Mouse (Mus musculus): Measurements from ENCODE around the gene Pdpr. TPM values are rescaled to one million over a fixed set of nuclear protein-coding genes. Genes with fewer than 3 reads are reported as not detected.

Gene Pdpr
- polyA plus RNA-seq (2015; fragmentation: Nextera tagmentation; extraction: Ambion mirVana) = 10.4 and 11.0 TPM in 2 replicates

DNA sequence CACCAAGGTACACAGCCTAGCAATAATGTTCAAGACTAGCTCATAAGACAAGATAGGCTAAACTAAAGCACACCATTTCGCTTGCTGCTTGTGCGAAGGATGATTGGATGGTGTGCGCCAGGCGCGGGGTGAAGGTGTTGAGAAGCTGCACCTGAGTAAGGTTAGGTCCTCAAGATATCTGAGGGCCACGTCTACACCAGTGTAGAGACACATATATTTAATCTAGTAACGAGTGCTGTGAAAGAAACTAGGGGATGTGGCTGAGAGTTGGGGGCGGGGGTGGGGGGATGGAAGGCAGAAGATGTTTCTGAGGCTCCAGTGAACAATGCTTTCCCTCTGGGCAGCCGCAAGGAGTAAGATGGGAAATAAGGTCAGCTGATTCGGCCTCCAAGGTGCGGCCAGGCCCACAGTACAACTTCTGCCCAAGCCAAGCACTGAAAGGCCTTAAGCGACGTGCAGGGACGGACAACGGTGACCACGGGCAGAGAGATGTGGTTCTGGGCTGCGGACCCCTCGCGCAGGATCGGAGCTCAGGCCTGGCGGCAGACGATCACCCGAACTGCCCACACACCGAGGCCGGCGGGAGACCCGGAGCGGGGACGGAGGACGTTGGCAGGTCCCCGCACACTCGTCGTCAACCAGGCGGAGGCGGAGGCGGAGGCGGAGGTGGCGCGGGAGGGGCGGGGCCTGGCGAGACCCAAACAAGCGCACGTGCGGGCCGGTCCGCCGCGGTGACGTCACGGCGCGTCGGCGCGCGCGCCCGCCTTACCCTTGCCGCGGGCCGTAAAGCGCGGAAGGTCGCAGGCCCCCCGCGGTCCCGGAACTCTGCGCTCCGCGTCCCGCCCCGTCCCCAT, at the start of gene Pdpr:
Pdpr (plus strand) TSS at position 766 of the 854 bp plus-strand sequence.
- H3K4me2 ChIP-seq (replicated peaks) = peak within 1 kb of the TSS; percentile 83
- 5% methylated on average over 72 of the region's 72 CpGs for WGBS
- no peaks in the 10 kb centered on the region for H3K9me3 ChIP-seq
- H3K4me1 ChIP-seq (replicated peaks) = peaks cover 14% of the 10 kb centered on the region
- peak within 1 kb of the TSS; percentile 77 for H3K9ac ChIP-seq (replicated peaks)
- no peaks in the 10 kb centered on the region for H3K27me3 ChIP-seq
- H3K27ac ChIP-seq = peak within 1 kb of the TSS; percentile 72
- H3K4me3 ChIP-seq (replicated peaks) = peak within 1 kb of the TSS; percentile 66
- no peaks in the 10 kb centered on the region for H3K36me3 ChIP-seq
- ATAC-seq = peak; percentile 93

GRCm38 (mm10) chr8:111048694-111049093, 45.7 kb upstream of the Pdpr start:
- Histone ChIP-seq H3K27ac (no peak overlapping the region), H3K9ac (replicated peaks) (no peak overlapping the region), H3K4me2 (replicated peaks) (no peak overlapping the region), H3K4me1 (replicated peaks) (no peaks in the 10 kb centered on the region), H3K27me3 (no peaks in the 10 kb centered on the region), H3K9me3 (no peaks in the 10 kb centered on the region), H3K36me3 (peaks cover 100% of the 10 kb centered on the region), H3K4me3 (replicated peaks) (no peak overlapping the region)
- no peak for ATAC-seq
- WGBS = 95% methylated on average over 2 of the region's 2 CpGs

GRCm38 (mm10) chr8:111049106-111049505, 45.3 kb upstream of the Pdpr start:
- Histone ChIP-seq H3K36me3 (peaks cover 100% of the 10 kb centered on the region), H3K4me2 (replicated peaks) (no peak overlapping the region), H3K27me3 (no peaks in the 10 kb centered on the region), H3K4me3 (replicated peaks) (no peak overlapping the region), H3K4me1 (replicated peaks) (no peaks in the 10 kb centered on the region), H3K9ac (replicated peaks) (no peak overlapping the region), H3K27ac (no peak overlapping the region), H3K9me3 (no peaks in the 10 kb centered on the region)
- 95% methylated on average over 7 of the region's 7 CpGs for WGBS
- ATAC-seq = no peak

DNA sequence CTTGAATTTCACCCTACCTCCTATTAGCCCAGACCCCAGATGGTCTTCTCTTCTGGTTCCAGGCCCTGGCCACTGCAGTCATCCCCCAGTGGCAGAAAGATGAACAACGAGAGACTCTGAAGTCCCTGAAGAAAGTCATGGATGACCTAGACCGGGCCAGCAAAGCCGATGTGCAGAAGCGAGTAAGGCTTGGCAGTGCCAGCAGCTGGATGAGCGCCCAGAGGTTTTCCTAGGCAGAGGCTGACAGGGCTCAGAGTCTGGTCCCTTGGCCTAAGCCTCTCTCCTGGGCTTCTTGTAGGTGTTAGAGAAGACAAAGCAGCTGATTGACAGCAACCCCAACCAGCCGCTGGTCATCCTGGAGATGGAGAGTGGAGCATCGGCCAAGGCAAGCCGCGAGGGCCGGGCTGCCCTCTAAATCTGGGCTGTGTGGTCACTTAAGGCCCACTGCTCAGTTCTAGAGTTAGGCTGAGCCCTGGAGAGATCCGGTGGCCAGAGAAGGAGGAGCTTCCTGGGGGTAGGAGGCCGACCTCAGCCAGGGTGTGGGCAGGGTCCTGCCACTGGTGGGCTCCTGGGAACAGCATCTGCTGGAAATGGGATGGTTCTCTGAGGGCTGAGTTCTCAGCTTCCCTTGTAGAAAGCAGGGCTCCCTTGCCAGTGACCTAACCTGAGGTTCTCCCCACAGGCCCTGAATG, 40.5 kb upstream of the Pdpr start:
- Histone ChIP-seq H3K27me3 (no peaks in the 10 kb centered on the region), H3K9ac (replicated peaks) (no peak overlapping the region), H3K4me1 (replicated peaks) (peaks cover 13% of the 10 kb centered on the region), H3K4me2 (replicated peaks) (no peak overlapping the region), H3K4me3 (replicated peaks) (no peak overlapping the region), H3K36me3 (peaks cover 81% of the 10 kb centered on the region), H3K9me3 (no peaks in the 10 kb centered on the region), H3K27ac (no peak overlapping the region)
- ATAC-seq = no peak
- 95% methylated on average over 12 of the region's 12 CpGs for WGBS

GRCm38 (mm10) chr8:111055031-111055634, 39.3 kb upstream of the Pdpr start:
- peaks cover 69% of the 10 kb centered on the region for H3K36me3 ChIP-seq
- H3K27me3 ChIP-seq = no peaks in the 10 kb centered on the region
- H3K4me1 ChIP-seq (replicated peaks) = peaks cover 13% of the 10 kb centered on the region
- H3K4me2 ChIP-seq (replicated peaks) = no peak overlapping the region
- no peak overlapping the region for H3K9ac ChIP-seq (replicated peaks)
- no peak overlapping the region for H3K4me3 ChIP-seq (replicated peaks)
- WGBS = 91% methylated on average over 17 of the region's 17 CpGs
- ATAC-seq = no peak
- H3K9me3 ChIP-seq = no peaks in the 10 kb centered on the region
- H3K27ac ChIP-seq = no peak overlapping the region

- ATAC-seq = peak; percentile 49
- no peak overlapping the region for H3K4me3 ChIP-seq (replicated peaks)
- WGBS = 70% methylated on average over 2 of the region's 2 CpGs
Observed at GRCm38 (mm10) chr8:111055661-111056060, 38.8 kb upstream of the Pdpr start.

DNA sequence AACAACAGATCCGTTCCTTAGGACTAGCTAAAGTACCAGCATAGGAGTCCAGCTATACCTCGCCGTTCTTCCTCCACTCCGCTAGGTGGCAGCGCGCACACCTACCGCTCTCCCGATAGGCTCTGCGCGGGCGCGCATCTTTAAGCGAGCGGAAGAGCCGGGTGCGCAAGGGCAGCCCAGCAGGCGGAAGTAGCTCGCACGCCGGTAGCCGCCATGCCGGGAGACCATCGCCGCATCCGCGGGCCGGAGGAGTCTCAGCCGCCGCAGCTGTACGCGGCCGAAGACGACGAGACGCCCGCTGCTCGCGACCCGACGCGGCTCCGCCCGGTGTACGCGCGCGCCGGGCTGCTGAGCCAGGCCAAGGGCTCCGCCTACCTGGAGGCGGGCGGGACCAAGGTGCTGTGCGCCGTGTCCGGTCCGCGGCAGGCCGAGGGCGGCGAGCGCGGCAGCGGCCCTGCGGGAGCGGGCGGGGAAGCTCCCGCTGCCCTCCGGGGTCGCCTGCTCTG, 38.2 kb upstream of the Pdpr start, which contains the start of gene Exosc6:
Exosc6 (plus strand) TSS at position 182 of the 506 bp plus-strand sequence.
- Histone ChIP-seq H3K9ac (replicated peaks) (peak within 1 kb of the TSS; percentile 91), H3K27me3 (no peaks in the 10 kb centered on the region), H3K27ac (peak within 1 kb of the TSS; percentile 72), H3K4me3 (replicated peaks) (peak within 1 kb of the TSS; percentile 99), H3K4me2 (replicated peaks) (peak within 1 kb of the TSS; percentile 100), H3K36me3 (peaks cover 59% of the 10 kb centered on the region), H3K9me3 (no peaks in the 10 kb centered on the region), H3K4me1 (replicated peaks) (peaks cover 20% of the 10 kb centered on the region)
- under 1% methylated on average over 65 of the region's 68 CpGs for WGBS
- ATAC-seq = peak; percentile 96

More at GRCm38 (mm10) chr8:111055661-111056060, 38.8 kb upstream of the Pdpr start:
- no peak overlapping the region for H3K9ac ChIP-seq (replicated peaks)
- H3K4me1 ChIP-seq (replicated peaks) = peaks cover 15% of the 10 kb centered on the region
- H3K36me3 ChIP-seq = peaks cover 64% of the 10 kb centered on the region
- no peak overlapping the region for H3K27ac ChIP-seq
- no peak overlapping the region for H3K4me2 ChIP-seq (replicated peaks)
- no peaks in the 10 kb centered on the region for H3K9me3 ChIP-seq
- no peaks in the 10 kb centered on the region for H3K27me3 ChIP-seq

GRCm38 (mm10) chr8:111056691-111057293, 37.6 kb upstream of the Pdpr start:
- under 1% methylated on average over 63 of the region's 63 CpGs for WGBS
- H3K27ac ChIP-seq = peak overlapping the region; percentile 72
- no peaks in the 10 kb centered on the region for H3K27me3 ChIP-seq
- peaks cover 53% of the 10 kb centered on the region for H3K36me3 ChIP-seq
- peak; percentile 43 for ATAC-seq
- no peaks in the 10 kb centered on the region for H3K9me3 ChIP-seq
- peak overlapping the region; percentile 100 for H3K4me2 ChIP-seq (replicated peaks)
- H3K9ac ChIP-seq (replicated peaks) = peak overlapping the region; percentile 91
- H3K4me1 ChIP-seq (replicated peaks) = peaks cover 25% of the 10 kb centered on the region
- H3K4me3 ChIP-seq (replicated peaks) = peak overlapping the region; percentile 99

DNA sequence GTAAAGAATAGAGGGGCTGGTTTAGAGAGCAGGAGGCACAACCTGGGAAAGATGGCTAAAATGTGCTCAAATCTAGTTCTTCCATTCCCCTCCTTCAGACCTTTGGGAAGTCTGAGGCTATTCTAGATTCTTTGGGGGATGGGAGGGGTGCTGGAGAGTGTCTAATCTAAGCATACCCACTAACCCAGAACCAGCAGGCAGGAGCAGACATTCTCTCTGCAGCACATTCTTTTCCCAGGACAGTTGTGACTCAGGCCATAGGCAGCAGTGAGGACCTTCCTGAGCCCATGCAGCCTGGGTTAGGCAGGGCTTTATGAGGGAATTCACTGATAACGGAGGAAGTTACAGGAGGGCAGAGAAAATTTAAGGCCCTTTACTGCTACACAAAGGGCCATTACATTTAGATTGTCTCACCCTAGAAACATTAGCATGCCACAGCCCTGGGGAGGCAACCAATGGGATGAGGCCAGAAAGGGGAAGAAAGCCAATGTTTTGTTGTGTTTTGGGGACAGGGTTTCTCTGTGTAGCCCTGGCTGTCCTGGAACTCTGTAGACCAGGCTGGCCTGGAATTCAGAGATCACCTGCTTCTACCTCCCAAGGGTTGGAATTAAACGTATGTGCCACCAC, 35.4 kb upstream of the Pdpr start:
- Histone ChIP-seq H3K9ac (replicated peaks) (no peak overlapping the region), H3K4me1 (replicated peaks) (peaks cover 25% of the 10 kb centered on the region), H3K4me2 (replicated peaks) (no peak overlapping the region), H3K9me3 (no peaks in the 10 kb centered on the region), H3K36me3 (peaks cover 30% of the 10 kb centered on the region), H3K4me3 (replicated peaks) (no peak overlapping the region), H3K27ac (no peak overlapping the region), H3K27me3 (no peaks in the 10 kb centered on the region)
- no peak for ATAC-seq
- 76% methylated on average over 2 of the region's 2 CpGs for WGBS

- Histone ChIP-seq H3K9ac (replicated peaks) (peak overlapping the region; percentile 68), H3K36me3 (peaks cover 11% of the 10 kb centered on the region; the same call in 1 of the 2 replicates), H3K27ac (peak overlapping the region; percentile 84), H3K9me3 (no peaks in the 10 kb centered on the region), H3K4me1 (replicated peaks) (peaks cover 24% of the 10 kb centered on the region), H3K4me3 (replicated peaks) (peak overlapping the region; percentile 59), H3K4me2 (replicated peaks) (peak overlapping the region; percentile 62), H3K27me3 (0 out of 2 replicates have a peak, but pooled peaks cover 3% of the 10 kb centered on the region)
- peak; percentile 9; the same call in 1 of the 2 replicates for ATAC-seq
- WGBS = under 1% methylated on average over 14 of the region's 14 CpGs
Observed at GRCm38 (mm10) chr8:111061688-111062071, 32.8 kb upstream of the Pdpr start.
